Mouse (Mus musculus) thymus, postnatal 4 days (tissue): ENCODE data around the gene 9230112D13Rik.

Source experiments
- DNase-seq: peaks from one replicate; pipeline ENCODE4 v3.0.0; 2021

The 9230112D13Rik gene

DNA sequence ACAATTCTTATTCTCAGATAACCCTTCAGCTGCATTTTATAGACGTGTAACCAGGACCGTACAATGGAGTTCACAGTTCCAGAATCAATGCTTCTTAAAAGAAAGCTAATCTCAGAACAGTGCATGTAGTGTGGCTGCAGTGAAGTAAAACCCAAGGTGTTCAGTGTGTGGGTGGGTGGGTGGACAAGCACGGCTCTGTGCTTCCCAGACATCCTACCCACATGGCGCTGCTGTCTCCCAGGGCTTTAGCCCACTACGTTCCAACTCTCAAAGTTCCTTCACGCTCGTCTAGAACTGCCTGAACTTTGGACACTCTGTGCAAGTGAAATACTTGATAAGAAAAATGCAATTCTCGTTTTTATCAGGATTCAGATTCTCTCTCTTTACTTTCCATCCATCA, at the start of gene 9230112D13Rik:
9230112D13Rik (minus strand) TSS at position 101 of the 400 bp plus-strand sequence.
- DNase-seq = no peak

DNA sequence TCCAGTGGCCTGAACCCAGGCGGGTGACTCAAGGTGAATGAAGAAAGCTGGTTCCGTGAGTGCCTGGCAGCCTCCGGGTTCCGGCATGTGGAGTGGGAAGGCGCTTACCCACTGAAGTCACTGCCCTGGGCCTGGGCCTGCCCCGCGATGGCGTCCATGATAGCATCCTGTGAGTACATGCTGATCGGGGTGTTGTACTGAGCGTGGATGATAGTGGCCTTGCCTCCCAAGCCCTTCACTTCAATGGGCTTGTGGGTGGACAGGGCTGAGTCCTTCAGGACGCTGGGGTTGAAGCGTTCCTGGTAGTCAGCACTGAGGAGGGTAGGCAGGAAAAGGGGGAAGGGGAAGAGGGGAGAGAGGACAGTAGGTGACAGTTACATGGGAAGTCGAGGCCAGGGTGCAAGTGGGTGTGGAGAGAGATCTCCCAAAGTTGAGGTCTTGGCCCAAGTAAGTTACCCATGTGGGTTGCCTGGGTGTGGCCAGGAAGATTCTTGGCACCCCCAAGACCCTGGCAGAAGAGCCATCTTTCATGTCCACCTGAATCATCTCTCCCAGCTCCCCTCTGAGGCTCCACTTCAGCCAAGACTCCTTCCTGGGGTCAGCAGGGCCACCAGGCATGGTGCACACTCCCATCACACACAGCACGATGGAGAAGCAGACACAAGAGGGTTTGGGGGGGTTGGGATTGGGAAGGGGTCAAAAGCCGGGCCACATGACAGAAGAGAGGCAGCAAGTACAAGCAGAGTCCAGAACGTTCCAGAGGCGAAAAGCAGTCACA, 49.2 kb upstream of the 9230112D13Rik start:
- DNase-seq = no peak

DNA sequence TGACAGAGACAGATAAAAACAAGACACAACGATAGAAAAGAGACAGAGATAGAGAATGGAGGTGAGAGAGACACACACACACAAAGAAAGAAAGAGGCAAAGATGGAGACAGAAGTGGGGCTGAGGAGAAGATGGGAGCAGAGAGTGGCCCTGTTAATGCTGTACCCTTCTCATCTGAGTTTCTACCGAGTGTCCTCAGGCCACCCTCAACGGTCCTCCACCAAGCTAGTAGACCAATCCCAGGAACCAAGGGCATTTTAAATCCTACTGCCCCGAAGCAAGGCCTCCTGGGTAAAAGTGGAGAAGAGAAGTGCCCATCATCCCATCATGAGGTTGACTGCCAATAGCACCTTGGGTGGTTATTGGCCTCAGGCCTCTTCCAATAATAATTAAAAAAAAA, 48.3 kb upstream of the 9230112D13Rik start:
- no peak for DNase-seq

DNA sequence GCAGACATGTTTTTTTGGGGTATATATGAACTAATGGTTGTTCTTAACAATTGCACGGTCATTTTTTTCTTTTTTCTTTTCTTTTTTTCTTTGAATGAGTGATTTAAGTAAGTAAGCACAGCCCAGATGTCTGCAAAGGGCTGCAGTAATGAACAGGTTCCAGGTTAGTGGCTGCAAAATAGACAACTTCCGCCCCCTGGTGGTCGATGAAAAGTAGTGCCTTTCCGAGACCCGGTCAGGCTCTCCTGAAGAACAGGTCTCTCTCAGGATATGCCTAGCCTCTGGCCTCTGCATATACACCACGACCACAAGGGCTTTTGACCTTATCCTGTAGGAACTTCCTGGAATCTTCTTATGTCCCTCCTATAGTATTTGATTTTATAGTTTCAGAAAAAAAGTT, 47.7 kb upstream of the 9230112D13Rik start:
- peak; percentile 86 for DNase-seq

DNA sequence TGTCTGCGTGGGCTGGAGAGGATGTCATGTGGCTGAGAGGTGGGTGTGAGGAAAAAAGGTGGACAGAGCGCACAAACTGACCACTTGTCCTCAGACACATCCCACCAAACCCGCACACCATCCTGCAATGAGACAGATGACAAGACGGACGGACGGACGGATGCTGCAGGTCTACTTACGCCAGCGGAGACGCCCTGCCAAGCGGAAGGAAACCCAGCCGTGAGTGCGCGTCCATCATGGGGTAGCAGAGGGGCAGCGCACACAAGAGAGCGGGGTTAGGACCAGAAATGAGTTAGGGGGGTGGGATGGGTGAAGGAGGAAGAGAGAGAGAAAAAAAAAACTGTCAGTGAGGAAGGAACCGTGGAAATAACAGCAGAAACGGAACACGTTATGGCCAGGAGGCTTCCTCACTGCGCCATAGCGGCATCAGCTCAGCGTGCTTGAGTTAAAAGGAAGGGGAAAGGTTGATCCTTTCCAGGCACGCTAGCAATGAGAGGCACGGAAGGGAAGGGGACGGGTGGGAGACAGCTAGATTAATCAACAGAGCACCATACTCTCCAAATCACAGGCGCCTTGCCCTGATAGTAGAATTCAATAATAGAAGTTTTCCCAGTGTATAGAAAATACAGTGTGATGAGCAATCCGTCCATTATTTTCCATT, 47.1 kb upstream of the 9230112D13Rik start:
- no peak for DNase-seq

DNA sequence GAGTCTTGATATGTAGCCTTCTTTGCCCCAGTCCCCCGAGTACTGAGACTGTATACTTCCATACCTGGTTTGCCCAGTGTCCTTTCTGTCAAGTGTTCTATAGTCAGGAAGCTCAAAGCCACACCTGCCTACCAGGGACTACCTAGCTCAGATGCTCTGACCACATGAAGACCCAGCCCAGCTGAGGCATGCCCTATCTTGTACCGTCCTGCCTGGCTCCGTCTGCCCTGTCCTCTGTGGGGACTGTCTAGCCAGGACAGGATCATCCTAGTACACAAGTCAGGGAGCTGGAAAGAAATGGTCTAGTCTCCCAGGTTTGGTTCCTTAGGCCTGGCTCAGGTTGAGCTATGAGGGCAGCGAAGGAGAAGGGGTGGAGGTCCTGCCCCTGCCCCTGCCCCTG, 46.0 kb upstream of the 9230112D13Rik start:
- no peak for DNase-seq

DNA sequence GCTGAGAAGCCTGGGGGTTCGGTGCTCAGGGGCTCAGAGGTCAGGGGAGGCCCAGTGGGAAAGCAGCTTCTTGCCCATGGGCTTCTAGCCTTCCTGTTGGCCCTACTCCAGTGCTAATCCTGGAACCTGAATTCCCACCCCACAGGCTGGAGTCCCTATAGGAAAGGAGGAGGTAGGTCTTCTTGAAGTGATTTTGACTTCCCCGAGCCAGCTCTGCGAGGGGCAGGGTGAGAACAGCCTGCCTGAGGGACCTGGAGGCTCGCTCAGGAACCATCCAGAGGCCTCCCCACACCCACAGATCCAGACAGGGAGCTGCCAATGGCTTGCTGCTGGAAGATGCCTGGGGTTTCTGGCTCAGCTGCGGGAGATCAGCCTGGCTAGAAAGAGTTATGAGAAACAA, 45.1 kb upstream of the 9230112D13Rik start:
- DNase-seq = no peak

DNA sequence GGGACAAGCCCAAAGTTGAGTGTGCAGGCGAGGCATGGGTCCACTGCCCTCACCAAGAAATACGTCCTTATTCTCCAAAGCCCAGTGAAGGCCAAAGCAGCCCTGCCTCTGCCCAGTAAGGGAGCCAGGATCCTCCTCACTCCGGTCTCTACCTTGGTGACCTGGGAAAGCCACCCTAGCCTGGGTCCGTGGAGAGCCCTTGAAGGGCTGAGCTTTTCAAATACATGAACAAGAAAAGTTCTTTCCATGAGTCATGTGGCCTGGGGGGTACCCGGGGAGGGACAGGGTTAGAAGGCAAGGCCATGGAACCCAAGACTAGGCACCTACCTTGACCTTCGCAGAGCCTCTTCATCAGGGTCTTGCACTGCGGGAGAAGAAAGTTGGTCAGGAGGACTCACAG, 43.9 kb upstream of the 9230112D13Rik start:
- DNase-seq = no peak

DNA sequence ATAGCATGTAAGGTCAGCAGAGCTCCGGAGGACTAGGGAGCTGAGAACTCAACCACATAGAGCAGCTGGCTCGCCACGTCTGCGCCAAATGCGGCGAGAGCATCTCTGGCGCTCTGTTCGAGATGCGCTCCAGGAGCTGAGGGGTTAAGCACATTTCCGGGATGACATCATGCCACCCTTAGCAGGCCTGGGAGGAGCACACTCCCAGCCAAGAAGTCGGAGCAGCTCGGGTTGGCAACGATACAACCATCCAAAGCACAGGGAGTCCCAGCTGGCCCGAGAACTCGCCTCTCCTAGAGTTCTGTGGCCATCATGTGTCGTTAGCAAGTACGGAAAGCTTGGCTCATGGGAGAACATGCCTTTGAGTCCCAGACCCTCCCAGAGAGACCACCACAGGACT, 43.1 kb upstream of the 9230112D13Rik start:
- DNase-seq = no peak

DNA sequence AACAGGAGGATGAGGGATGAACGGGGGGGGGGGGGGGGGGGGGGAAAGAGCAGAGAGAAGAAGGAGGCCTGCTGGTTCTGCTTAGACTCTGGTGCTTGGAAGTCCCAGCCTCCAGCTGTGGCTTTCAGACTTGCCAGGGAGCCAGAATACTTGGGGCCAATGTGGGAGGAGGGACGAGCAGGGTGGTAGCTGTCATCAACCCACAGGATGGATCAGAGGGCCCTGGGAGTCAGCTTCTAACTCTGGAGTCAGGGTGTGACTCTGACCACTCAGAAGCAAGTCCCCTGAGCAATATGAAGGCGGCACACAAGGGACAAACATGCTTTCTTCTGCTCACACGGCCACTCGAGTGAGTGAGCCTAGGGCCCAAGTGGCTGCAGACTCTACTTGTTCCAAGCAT, 42.0 kb upstream of the 9230112D13Rik start:
- DNase-seq = no peak

DNA sequence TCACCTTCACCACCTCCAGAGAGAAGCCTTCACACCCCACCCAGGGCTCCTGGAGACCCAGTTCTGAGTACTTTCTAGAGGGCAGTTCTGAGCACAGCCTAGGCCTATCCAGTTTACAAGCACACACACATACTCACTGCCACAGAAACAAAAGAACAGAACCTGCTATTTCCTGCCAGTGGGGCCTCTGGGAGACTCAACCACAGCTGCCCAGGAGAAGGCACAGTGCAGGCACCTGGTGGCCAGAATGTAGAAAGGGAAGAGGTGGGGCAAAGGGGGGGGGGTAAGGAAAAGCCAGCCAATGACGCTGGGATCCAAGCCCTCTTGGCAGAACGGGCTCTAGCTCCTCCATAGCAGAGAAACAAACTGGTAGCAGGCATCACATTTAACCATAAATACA, 39.8 kb upstream of the 9230112D13Rik start:
- peak; percentile 36 for DNase-seq

DNA sequence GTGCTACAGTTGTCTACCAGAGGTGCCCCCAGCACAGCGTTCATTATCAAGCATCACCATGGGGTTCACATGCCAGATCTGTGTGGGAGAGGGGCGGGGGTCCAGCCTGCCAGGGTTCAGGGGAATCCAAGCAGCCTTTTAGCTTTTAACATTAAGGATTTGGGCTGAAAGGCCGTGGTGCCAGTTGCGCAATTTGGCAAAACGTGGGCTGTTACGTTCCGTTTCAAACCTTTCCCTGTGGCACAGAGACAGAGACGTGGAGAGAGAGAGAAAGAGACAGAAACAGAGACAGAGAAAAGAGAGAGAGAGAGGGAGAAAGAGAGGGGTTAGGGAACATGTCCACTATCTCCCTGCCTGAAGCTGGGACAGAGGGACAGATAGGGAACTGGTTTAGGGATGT, 39.0 kb upstream of the 9230112D13Rik start:
- DNase-seq = no peak

DNA sequence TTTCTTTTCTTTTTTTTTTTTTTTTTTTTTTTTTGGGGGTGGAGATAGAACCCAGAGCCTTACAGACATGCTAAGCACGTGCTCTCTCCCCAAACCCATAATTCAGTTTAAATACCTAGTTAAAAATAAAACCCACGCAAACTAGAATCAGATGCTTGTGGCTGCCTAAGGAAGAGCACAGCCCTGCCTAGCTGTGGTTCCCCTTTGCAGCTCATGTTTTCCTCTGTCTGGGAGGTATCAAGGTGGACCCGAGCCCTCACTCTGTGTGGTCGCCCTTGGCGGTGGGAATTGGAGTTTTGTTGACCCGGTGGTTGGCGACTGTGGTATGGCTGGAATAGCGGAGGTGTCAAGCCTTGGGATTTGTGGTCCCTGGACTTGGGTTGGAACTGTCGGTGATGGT, 36.3 kb upstream of the 9230112D13Rik start:
- DNase-seq = no peak

DNA sequence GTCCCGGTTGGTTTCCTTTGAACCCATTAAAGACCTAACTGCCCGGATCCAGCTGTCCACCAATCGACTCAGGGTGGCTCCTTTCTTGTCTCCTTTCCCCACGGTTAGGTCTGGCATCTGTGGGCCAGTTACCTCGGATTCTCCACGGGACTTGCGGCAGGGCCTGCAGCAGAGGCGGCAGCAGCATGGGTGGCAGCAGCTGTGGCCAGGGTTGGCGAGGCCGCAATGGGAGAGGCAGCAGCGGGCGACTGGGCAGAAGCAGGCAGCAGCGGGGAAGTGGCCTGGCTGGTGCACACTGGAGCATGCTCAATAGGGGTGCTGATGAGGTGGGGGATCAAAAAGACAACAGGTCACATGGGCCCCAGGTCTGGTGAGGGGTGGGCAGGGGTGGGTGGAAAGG, 32.6 kb upstream of the 9230112D13Rik start:
- no peak for DNase-seq

DNA sequence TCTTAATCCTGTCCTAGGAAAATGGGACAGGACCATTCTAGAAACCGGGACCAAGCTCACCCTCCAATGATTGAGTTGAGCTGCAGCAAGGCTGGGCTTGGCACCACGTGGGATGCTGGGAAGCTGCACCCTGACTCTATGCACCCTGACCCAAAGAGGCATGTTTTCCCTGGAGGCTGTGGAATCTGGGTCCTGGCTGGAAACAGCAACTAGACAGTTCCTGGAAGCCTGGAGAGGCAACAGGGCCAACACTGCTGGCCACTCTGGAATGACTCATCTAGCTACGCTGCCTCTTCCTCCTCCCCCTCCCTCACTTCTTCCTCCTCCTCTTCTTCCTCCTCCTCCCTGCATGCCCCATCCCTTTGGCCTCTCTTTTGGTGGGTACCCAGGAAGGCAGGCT, 31.4 kb upstream of the 9230112D13Rik start:
- DNase-seq = no peak

DNA sequence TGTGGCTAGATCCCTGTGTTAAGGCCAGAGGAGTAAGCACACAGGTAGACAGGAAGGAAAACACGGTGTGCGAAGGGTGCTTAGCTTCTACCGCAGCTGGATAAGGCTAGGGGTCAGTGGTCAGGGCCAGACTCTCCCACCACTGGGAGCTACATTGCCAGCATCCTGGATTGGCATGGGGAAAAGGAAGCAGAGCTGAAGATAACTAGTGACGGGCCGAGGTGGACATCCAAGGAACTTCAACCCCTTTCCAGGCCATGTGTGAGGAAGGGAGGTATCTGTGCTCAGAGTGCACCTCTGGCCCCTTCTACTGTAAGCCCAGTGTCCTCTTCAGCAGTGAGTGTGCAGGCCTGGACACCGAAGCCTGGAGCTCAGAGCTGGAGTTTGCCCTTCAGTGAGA, 30.9 kb upstream of the 9230112D13Rik start:
- no peak for DNase-seq

DNA sequence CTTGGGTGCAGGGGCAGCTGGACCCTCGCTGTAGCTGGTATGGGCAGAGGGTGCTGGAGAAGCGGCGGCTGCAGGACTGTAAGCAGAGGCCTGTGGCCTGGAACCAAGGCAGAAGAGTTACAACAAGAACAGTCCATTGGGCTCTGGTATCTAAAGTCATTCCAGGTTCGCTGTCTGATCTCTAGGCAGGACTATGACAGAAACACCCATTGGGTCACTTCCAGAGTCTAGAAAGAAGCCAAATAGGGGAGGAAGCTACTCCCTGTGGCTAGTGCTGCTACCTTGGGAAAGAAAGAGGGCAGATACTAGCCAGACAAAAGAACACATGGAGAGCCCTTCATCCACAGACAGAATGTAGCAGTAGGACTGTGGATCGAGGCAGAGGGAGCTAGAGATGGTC, 29.6 kb upstream of the 9230112D13Rik start:
- no peak for DNase-seq

DNA sequence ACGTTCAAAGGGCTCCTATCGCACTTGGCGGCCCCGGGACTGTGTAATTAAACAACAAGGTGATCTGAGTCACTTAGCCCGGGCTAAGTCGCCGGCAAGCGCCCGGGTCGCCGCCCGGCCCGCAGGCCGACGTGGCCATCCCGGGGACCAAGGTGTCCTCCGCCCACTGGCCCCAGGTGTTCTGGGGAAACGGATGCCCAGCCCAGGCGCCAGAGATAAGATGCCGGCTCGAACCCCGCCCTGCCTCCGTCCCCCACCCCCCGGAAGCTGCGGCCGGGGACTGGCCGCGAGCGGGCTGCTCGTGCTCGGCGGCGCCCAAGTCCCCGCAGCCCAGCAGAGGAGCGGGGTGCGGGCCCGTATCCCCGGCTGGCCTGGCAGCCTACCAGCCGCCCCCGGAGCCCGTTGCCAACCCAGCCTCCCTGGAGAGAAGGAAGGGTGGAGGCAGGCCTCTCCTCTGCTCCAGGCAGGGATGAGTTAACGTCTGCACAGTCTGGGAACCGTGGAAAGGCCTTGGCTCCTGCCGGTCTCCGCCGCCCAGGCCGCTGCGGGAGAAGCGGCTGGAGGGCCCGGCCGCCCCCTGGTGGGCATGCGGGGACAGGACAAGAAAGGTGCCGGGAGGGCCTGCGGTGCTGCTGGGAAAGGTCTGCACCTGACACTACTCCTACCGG, 26.5 kb upstream of the 9230112D13Rik start:
- DNase-seq = peak; percentile 86

DNA sequence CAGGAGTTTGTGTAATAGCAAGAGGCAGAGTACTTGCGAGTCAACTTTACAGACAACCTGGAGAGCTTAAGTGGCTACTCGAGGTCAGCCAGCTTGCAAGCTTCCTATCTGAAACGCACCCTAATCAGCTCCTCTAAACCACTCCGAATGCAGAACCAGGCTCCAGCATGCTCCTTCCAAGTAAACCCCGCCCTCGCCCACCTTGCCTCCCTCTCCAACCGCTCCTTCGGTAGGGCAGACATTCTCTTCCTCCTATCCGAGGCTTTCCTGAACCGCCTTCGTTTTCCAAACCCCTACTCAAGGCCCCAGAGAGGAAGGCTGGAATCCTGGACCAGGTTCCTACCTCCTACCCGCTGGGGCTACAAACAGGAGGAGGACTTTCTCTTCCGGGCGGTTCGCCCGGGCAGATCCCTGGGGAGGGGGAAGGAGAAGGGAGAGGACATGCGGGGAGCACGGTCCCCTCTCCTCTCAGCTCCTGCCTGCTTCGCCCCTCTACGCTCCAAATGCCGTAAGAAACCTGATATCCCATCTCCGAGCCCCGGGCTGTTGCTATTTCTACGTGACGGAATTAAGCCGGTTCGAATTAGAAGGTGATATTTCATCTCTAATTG, 25.9 kb upstream of the 9230112D13Rik start:
- DNase-seq = peak; percentile 30

DNA sequence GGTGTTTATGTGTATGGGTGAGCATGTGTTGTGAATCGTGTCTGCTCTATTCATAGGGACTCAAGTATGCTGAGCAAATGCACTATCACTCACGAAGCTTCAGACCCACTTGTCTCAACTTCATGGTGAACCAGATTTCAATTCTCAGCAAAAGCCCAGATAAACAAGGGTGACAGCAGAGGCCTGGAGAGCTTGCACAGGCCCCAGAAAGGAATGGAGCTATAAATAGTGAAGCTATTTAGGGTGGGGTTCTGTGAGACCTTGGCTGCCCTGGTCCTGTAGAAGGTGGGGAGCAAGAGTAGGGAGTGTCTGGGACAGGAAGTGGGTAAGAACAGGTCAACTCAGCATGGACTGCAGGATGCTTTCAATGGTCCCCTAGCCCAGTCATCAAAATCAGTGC, 21.9 kb upstream of the 9230112D13Rik start:
- DNase-seq = no peak

DNA sequence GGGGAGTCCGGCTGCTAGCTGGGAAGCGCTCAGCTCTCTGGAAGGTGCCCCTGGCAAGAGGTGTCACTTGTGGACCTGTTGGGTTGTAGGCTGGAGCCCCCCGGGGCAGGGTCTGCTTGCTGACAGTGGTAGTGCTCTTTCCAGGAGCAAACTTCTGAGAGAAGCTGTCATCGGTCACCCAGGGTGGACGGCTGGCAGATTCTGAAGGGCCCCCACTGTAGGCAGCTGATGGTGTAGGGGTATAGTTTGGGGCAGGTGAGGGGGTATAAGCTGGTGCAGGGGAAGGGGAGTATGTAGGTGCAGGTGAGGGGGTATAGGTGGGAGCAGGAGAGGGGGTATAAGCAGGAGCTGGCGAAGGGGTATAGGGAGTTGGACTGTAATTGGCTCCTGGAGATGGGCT, 21.4 kb upstream of the 9230112D13Rik start:
- no peak for DNase-seq

DNA sequence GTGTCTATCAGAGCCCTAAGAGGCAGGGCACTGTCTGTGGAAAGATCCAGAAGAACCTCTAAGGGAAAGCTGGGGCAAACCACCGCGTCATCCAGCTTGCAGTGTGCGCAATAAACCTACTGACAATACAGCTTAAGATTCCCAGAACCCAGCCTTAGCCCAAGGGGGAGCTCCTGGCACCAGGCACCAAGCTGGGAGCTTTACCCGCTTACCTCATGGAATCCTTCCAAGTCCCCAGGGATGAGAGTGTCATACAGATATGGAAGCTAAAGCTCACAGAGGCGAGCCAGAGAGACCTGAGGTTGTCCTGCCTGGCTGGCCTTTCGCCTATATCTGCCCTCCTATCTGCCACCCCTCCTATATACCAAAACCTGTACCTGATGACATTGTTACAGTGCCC, 21.0 kb upstream of the 9230112D13Rik start:
- DNase-seq = no peak

DNA sequence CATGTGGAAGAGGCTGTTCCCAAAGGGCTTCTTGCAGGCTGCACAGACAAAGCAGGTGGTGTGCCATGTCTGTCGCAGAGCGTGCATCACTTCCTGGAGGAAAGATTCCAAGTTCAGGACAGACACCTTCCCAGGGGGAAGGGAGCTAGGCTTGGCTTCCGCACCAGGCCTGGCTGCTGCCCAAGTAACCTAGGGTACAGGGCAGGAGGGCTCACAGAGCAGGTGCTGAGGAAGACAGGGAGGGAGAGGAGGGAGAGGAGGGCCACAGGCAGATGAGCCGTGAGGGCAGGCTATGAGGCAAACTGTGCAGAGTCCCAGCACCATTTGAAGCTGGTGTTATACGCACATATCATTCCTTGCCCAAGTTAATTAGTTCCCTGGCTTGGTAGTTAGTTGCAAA, 19.3 kb upstream of the 9230112D13Rik start:
- no peak for DNase-seq

DNA sequence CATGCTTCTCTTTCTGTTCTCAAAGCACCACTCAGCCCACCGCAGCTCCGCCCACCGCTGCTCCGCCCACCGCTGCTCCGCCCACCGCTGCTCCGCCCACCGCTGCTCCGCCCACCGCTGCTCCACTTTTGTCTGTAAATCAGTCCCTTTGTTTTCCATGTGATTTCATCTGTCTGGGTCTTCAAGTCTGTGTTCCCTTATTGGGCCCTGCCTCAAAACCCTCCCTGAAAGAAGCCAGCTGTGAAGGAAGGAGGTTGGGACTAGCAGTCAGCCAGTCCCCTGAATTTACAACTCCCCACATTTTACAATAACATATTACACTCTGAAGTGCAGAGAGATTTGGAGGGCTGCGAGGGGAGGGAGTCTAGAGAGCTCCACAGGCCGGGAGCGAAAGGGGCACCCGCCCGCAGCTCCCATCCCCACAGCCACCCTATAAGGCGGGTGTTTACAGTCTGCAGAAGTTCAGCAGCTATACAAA, 18.1 kb upstream of the 9230112D13Rik start:
- peak; percentile 71 for DNase-seq
